Mouse (Mus musculus) olfactory bulb, adult 2 months (tissue): ENCODE data around the gene Elfn2. TPM values are rescaled to one million over a fixed set of nuclear protein-coding genes. Genes with fewer than 3 reads are reported as not detected.

Experiments used
- H3K27ac ChIP-seq: fragments of 200-500 bp; 2 replicates; pipeline ENCODE4 v1.5.1; 2012; ENCODE audit warnings: low read depth, low read length; ENCODE audit not compliant: insufficient read depth
- H3K4me1 ChIP-seq: fragments of 200-500 bp; 2 replicates; pipeline ENCODE4 v1.6.1; 2012; ENCODE audit warnings: low read length; ENCODE audit not compliant: control insufficient read depth, insufficient read depth
- H3K4me3 ChIP-seq: fragments of 200-500 bp; 2 replicates; pipeline ENCODE4 v1.5.1; 2012; ENCODE audit warnings: mild to moderate bottlenecking, low read depth, low read length, moderate library complexity; ENCODE audit not compliant: insufficient read depth
- CTCF ChIP-seq: fragments of 200-500 bp; IDR thresholded peaks from 2 replicates; pipeline ENCODE4 v1.5.1; 2012; ENCODE audit warnings: low read depth, mild to moderate bottlenecking, low read length, moderate library complexity; ENCODE audit not compliant: insufficient read depth
- POLR2A ChIP-seq: fragments of 200-500 bp; IDR thresholded peaks from 2 replicates; pipeline ENCODE4 v1.6.1; 2012; ENCODE audit warnings: mild to moderate bottlenecking, low read depth, low read length, moderate library complexity; ENCODE audit not compliant: insufficient read depth
- WGBS: fragments of 180-500 bp; shearing (Covaris S2); methylation state at CpG from one replicate; pipeline ENCODE4 v1.1.7; 2018; 5-methylcytosine and 5-hydroxymethylcytosine counted together
- polyA plus RNA-seq: library from polyadenylated mRNA; stranded (reverse); fragments of >200 nt; gene quantifications from 2 replicates; pipeline ENCODE4 v1.2.4, GENCODE M21; 2012; ENCODE audit warnings: low replicate concordance; ENCODE audit not compliant: missing spikeins, insufficient read depth, insufficient read length

Elfn2 gene
- not detected in 2 replicates for polyA plus RNA-seq

GRCm38 (mm10) chr15:78718290-78719250 is at the start of gene Elfn2:
Gene Elfn2, minus strand, starts transcription at chr15:78718771.
- Histone ChIP-seq H3K4me3 (peak within 1 kb of the TSS; percentile 85), H3K4me1 (peaks cover 42% of the 10 kb centered on the region), H3K27ac (peak within 1 kb of the TSS; percentile 90)
- WGBS = 2% methylated on average over 89 of the region's 89 CpGs
- peak; percentile 8; the same call in 1 of the 2 replicates for TF ChIP-seq CTCF
- peak; percentile 33; the same call in 1 of the 2 replicates for TF ChIP-seq POLR2A

GRCm38 (mm10) chr15:78763704-78764103 is 45.1 kb upstream of the Elfn2 start:
- WGBS = 61% methylated on average over 5 of the region's 5 CpGs
- no peak for TF ChIP-seq CTCF
- no peak overlapping the region for H3K27ac ChIP-seq
- no peak overlapping the region for H3K4me3 ChIP-seq
- H3K4me1 ChIP-seq = peaks cover 16% of the 10 kb centered on the region

- H3K27ac ChIP-seq = no peak overlapping the region
- 14% methylated on average over 9 of the region's 10 CpGs for WGBS
- H3K4me1 ChIP-seq = peaks cover 16% of the 10 kb centered on the region
- no peak overlapping the region for H3K4me3 ChIP-seq
- TF ChIP-seq POLR2A = no peak
- TF ChIP-seq CTCF = no peak
Measured at GRCm38 (mm10) chr15:78763210-78763609, 44.6 kb upstream of the Elfn2 start.

GRCm38 (mm10) chr15:78761112-78761511 is 42.5 kb upstream of the Elfn2 start:
- 84% methylated on average over 13 of the region's 13 CpGs for WGBS
- no peak overlapping the region for H3K27ac ChIP-seq
- TF ChIP-seq CTCF = no peak
- TF ChIP-seq POLR2A = no peak
- peaks cover 16% of the 10 kb centered on the region for H3K4me1 ChIP-seq
- H3K4me3 ChIP-seq = no peak overlapping the region

GRCm38 (mm10) chr15:78758132-78758531 is 39.6 kb upstream of the Elfn2 start:
- TF ChIP-seq POLR2A (no peak), CTCF (no peak)
- WGBS = 95% methylated on average over 6 of the region's 6 CpGs
- peaks cover 24% of the 10 kb centered on the region for H3K4me1 ChIP-seq
- no peak overlapping the region for H3K4me3 ChIP-seq
- no peak overlapping the region for H3K27ac ChIP-seq

GRCm38 (mm10) chr15:78755966-78756725 is 37.6 kb upstream of the Elfn2 start:
- H3K4me1 ChIP-seq = peaks cover 21% of the 10 kb centered on the region
- WGBS = 94% methylated on average over 12 of the region's 12 CpGs
- no peak overlapping the region for H3K4me3 ChIP-seq
- no peak overlapping the region for H3K27ac ChIP-seq
- TF ChIP-seq POLR2A (no peak), CTCF (no peak)

- Histone ChIP-seq H3K4me3 (no peak overlapping the region), H3K4me1 (peaks cover 30% of the 10 kb centered on the region), H3K27ac (no peak overlapping the region)
- WGBS = 85% methylated on average over 3 of the region's 3 CpGs
- TF ChIP-seq POLR2A (no peak), CTCF (no peak)
Measured at GRCm38 (mm10) chr15:78755226-78755625, 36.7 kb upstream of the Elfn2 start.

GRCm38 (mm10) chr15:78754144-78754543 is 35.6 kb upstream of the Elfn2 start:
- TF ChIP-seq POLR2A (no peak), CTCF (no peak)
- H3K4me1 ChIP-seq = peaks cover 39% of the 10 kb centered on the region
- no peak overlapping the region for H3K4me3 ChIP-seq
- WGBS = 86% methylated on average over 5 of the region's 5 CpGs
- no peak overlapping the region for H3K27ac ChIP-seq

GRCm38 (mm10) chr15:78752991-78753390 is 34.4 kb upstream of the Elfn2 start:
- no peak for TF ChIP-seq CTCF
- no peak for TF ChIP-seq POLR2A
- Histone ChIP-seq H3K4me3 (no peak overlapping the region), H3K27ac (no peak overlapping the region), H3K4me1 (peaks cover 41% of the 10 kb centered on the region)
